In the genomic region with DNA sequence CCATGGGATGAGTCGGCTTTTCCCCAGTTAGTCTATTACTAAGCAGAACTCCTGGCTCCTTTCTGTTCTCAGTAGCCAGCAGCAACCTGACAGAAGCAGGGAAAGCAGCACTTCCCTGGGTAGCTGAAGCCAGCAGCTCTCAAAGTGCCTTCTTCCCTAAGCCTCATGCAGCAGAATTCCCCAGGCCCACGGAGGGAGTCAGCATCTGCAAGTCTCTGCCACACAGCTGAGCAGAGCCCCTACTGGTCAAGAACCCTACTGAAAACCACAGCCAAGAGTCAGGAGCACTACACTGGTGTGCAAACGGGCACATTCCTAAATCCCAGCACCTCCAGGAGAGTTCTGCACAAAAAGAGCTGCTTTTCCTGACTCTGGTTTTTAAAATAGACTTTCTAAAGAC, we compare ENCODE assay signal across 17 mouse cellular contexts. TPM values are rescaled to one million over a fixed set of nuclear protein-coding genes. Genes with fewer than 3 reads are reported as not detected.
A peak's percentile ranks its signal among the peaks of the same experiment; 100 is the strongest.
DNase-seq lines count a peak whose midpoint lies in the region; ATAC-seq and TF ChIP-seq lines count a peak whose summit lies in the region.
"Had no signal": no experiment of that assay in that cellular context is flagged by ENCODE, and none has a peak within 500 bp of the region (broad histone marks: within the 10 kb centered on the region; RNA-seq: fewer than 3 reads in every experiment).

No protein-coding gene starts in this region.

- no peak for TF ChIP-seq EP300 in heart, postnatal 0 days (IDR thresholded peaks at IDR 0.05; ENCODE audit: low read depth)

- H3K36me3 ChIP-seq in heart, postnatal 0 days (replicated peaks; ENCODE audit: control insufficient read depth, insufficient read depth, low read length), result peaks cover 16% of the 10 kb centered on the region
- H3K36me3 ChIP-seq in heart, embryonic 10.5 days, result peaks cover 19% of the 10 kb centered on the region
- H3K36me3 ChIP-seq in lung, embryonic 14.5 days (ENCODE audit: insufficient read depth), result peaks cover 3% of the 10 kb centered on the region; the same call in 1 of the 2 replicates

- 0 out of 2 replicates have a peak, but pooled peaks cover 4% of the 10 kb centered on the region for H3K9me3 ChIP-seq in heart, postnatal 0 days (replicated peaks; ENCODE audit: control insufficient read depth, low read length)
- no peaks in the 10 kb centered on the region for H3K9me3 ChIP-seq in heart, embryonic 10.5 days
- H3K9me3 ChIP-seq in lung, embryonic 14.5 days (ENCODE audit: low read depth, low read length), result no peaks in the 10 kb centered on the region
- H3K9me3 ChIP-seq: forebrain, embryonic 12.5 days; hindbrain, embryonic 10.5 days; limb, embryonic 10.5 days; liver, embryonic 15.5 days had no signal

- H3K4me1 ChIP-seq in heart, postnatal 0 days (ENCODE audit: control insufficient read depth, insufficient read depth), result peaks cover 3% of the 10 kb centered on the region; the same call in 1 of the 2 replicates
- peaks cover 16% of the 10 kb centered on the region; the same call in 1 of the 2 replicates for H3K4me1 ChIP-seq in heart, embryonic 10.5 days
- no peaks in the 10 kb centered on the region for H3K4me1 ChIP-seq in lung, embryonic 14.5 days (ENCODE audit: insufficient read depth)
- H3K4me1 ChIP-seq: forebrain, embryonic 12.5 days; limb, embryonic 10.5 days; liver, embryonic 15.5 days had no signal

- no peak overlapping the region for H3K27ac ChIP-seq in heart, postnatal 0 days (ENCODE audit: low read depth)
- H3K27ac ChIP-seq in heart, embryonic 10.5 days, result no peak overlapping the region
- no peak overlapping the region for H3K27ac ChIP-seq in lung, embryonic 14.5 days (ENCODE audit: low read depth)
- H3K27ac ChIP-seq: forebrain, embryonic 12.5 days; hindbrain, embryonic 10.5 days; limb, embryonic 10.5 days; liver, embryonic 15.5 days had no signal

- H3K9ac ChIP-seq in heart, postnatal 0 days (replicated peaks; ENCODE audit: low read depth, low read length), result no peak overlapping the region
- H3K9ac ChIP-seq in lung, embryonic 14.5 days, result no peak overlapping the region
- H3K9ac ChIP-seq: forebrain, embryonic 12.5 days; liver, embryonic 15.5 days had no signal

- DNase-seq in heart, postnatal 0 days (ENCODE audit: low spot score), result no peak
- no peak for DNase-seq in heart, embryonic 10.5 days (ENCODE audit: low spot score)
- DNase-seq in lung, embryonic 14.5 days, result no peak
- no peak for DNase-seq in lung, postnatal 10 days
- peak; percentile 9 for DNase-seq in NIH3T3 (ENCODE audit: low read depth)
- no peak for DNase-seq in brain, embryonic 14.5 days (ENCODE audit: low read depth)
- DNase-seq in frontal cortex, postnatal 14 days (ENCODE audit: low spot score in 2 of 2), result no peak
- DNase-seq: cerebellum, adult 11 months; kidney, postnatal 10 days; lung, postnatal 4 days; midbrain, embryonic 14.5 days; thymus, adult 2 months had no signal

- WGBS in heart, postnatal 0 days, result 52% methylated on average over 3 of the region's 3 CpGs
- WGBS in heart, embryonic 10.5 days, result 47% methylated on average over 3 of the region's 3 CpGs
- 47% methylated on average over 3 of the region's 3 CpGs for WGBS in lung, embryonic 14.5 days

- TF ChIP-seq CTCF in heart, postnatal 0 days (IDR thresholded peaks at IDR 0.05; ENCODE audit: low read depth), result peak; percentile 41
- peak; percentile 40 for TF ChIP-seq CTCF in lung, embryonic 14.5 days (IDR thresholded peaks at IDR 0.05; ENCODE audit: low read depth)
- TF ChIP-seq CTCF in brain, embryonic 14.5 days (IDR thresholded peaks at IDR 0.05; ENCODE audit: borderline replicate concordance, extremely low read depth, insufficient read depth, insufficient read length), result peak; percentile 32; the same call in 1 of the 2 replicates

- no peaks in the 10 kb centered on the region for H3K27me3 ChIP-seq in heart, postnatal 0 days (ENCODE audit: control insufficient read depth, insufficient read depth, low read length)
- H3K27me3 ChIP-seq in heart, embryonic 10.5 days (ENCODE audit: insufficient read depth, poor library complexity, severe bottlenecking), result no peaks in the 10 kb centered on the region
- no peaks in the 10 kb centered on the region for H3K27me3 ChIP-seq in lung, embryonic 14.5 days (ENCODE audit: insufficient read depth, low read length)
- H3K27me3 ChIP-seq: forebrain, embryonic 12.5 days; liver, embryonic 15.5 days had no signal

- no peak overlapping the region for H3K4me2 ChIP-seq in heart, postnatal 0 days (ENCODE audit: low read depth, low read length)
- no peak overlapping the region for H3K4me2 ChIP-seq in lung, embryonic 14.5 days
- H3K4me2 ChIP-seq: forebrain, embryonic 12.5 days; heart, embryonic 11.5 days; liver, embryonic 15.5 days had no signal

- no peak; the same call in 1 of the 2 replicates for ATAC-seq in heart, postnatal 0 days (ENCODE audit: insufficient read depth, low read depth)
- no peak for ATAC-seq in lung, embryonic 14.5 days (ENCODE audit: insufficient read depth)

- H3K4me3 ChIP-seq in heart, postnatal 0 days (ENCODE audit: low read depth, low read length), result no peak overlapping the region
- no peak overlapping the region for H3K4me3 ChIP-seq in heart, embryonic 10.5 days
- no peak overlapping the region for H3K4me3 ChIP-seq in lung, embryonic 14.5 days (ENCODE audit: low read depth, low read length)
- H3K4me3 ChIP-seq: forebrain, embryonic 12.5 days; hindbrain, embryonic 10.5 days; limb, embryonic 10.5 days; liver, embryonic 15.5 days had no signal

- TF ChIP-seq POLR2A in brain, embryonic 14.5 days (IDR thresholded peaks at IDR 0.05; ENCODE audit: borderline replicate concordance, extremely low read depth, insufficient read depth, insufficient read length, poor library complexity, severe bottlenecking), result no peak

RNA-seq across cellular contexts. Expression of gene Map2k5, which starts 17.3 kb away (rescaled TPM):
- total RNA-seq in heart, postnatal 0 days (2014; rRNA removed; ENCODE audit: low replicate concordance), result 30.0 and 33.9 TPM in 2 replicates
- polyA plus RNA-seq in heart, postnatal 0 days (2015; fragmentation: Nextera tagmentation; extraction: Ambion mirVana), result 22.6 and 22.9 TPM in 2 replicates
- 28.7 and 31.9 TPM in 2 replicates for polyA plus RNA-seq in heart, embryonic 10.5 days (2016; fragmentation: Nextera tagmentation; extraction: Ambion mirVana)
- 34.6 and 37.3 TPM in 2 replicates for polyA plus RNA-seq in lung, embryonic 14.5 days (2014; fragmentation: Nextera tagmentation; extraction: Ambion mirVana)
- polyA plus RNA-seq in brain, embryonic 14.5 days (2012; rRNA removed), result 41.2 and 50.5 TPM in 2 replicates

RNA-seq across cellular contexts. Expression of gene 2300009A05Rik, which starts 38.6 kb away (rescaled TPM):
- 96.4 and 157 TPM in 2 replicates for total RNA-seq in heart, postnatal 0 days (2014; rRNA removed; ENCODE audit: low replicate concordance)
- 180 and 201 TPM in 2 replicates for polyA plus RNA-seq in heart, postnatal 0 days (2015; fragmentation: Nextera tagmentation; extraction: Ambion mirVana)
- 35.3 and 50.4 TPM in 2 replicates for polyA plus RNA-seq in heart, embryonic 10.5 days (2016; fragmentation: Nextera tagmentation; extraction: Ambion mirVana)
- 37.5 and 39.5 TPM in 2 replicates for polyA plus RNA-seq in lung, embryonic 14.5 days (2014; fragmentation: Nextera tagmentation; extraction: Ambion mirVana)
- polyA plus RNA-seq in brain, embryonic 14.5 days (2012; rRNA removed), result 40.2 and 55.7 TPM in 2 replicates
